Comparison of ENCODE assay signal across 7 mouse cellular contexts in the genomic region with DNA sequence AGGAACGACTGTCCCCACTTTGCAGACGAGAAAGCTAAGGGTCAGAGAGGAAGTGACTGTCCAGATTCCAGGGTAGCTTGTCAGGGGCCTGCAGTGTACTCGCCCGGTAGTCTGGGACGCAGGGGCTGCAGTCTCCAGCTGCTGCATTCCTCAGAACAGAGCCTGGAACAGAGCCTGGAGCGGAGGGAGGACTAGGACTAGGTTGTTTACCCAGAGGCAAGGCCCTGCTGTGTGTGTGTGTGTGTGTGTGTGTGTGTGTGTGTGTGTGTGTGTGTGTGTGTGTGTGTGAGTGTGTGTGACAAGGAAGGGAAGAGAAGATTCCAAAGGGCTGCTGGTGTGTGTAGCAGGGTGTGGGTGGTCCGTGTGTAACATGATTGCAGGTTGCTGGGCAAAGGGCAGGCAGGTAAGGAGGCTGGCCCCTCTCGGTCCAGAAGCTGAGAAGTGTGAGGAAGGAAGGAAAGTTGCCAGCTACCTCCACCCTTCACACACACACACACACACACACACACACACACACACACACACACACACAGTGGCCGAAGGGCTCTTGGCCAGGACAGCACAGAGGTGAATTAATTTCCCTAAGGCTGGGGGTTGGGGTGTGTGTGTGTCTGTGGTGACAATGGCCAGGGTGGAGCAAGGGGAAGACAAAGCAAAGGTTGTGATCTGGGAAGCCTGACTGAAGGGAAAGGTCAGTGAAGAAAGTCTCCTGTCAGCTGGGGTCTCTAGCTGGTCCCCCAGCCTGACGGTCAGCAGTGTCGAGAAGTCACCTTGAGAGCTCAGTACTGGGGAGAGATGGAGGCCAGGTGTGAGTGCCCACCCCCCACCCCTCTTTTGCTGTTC. TPM values are rescaled to one million over a fixed set of nuclear protein-coding genes. Genes with fewer than 3 reads are reported as not detected.
DNase-seq lines count a peak whose midpoint lies in the region; ATAC-seq and TF ChIP-seq lines count a peak whose summit lies in the region.

No protein-coding gene starts in this region.

- 0 out of 2 replicates have a peak overlapping the region, but pooled peaks have one; percentile 4 for H3K4me2 ChIP-seq in stomach, embryonic 14.5 days (replicated peaks; ENCODE audit: low read depth, low read length)

- DNase-seq in Muller cell, postnatal 12 days (ENCODE audit: inconsistent ontology term), result peak; percentile 75
- DNase-seq in heart, adult 18-20 months, result peak; percentile 81 to 84
- peak; percentile 86 for DNase-seq in kidney, adult 2 months
- DNase-seq in lung, adult 2 months, result peak; percentile 63

- H3K36me3 ChIP-seq in kidney, adult 2 months (ENCODE audit: control insufficient read depth, insufficient read depth, low read length), result no peaks in the 10 kb centered on the region
- no peaks in the 10 kb centered on the region; the same call in none of the 2 replicates for H3K36me3 ChIP-seq in stomach, embryonic 14.5 days (ENCODE audit: control insufficient read depth, insufficient read depth, low read length)

- H3K9me3 ChIP-seq in stomach, embryonic 14.5 days (ENCODE audit: control insufficient read depth, low read depth, low read length), result no peaks in the 10 kb centered on the region

- no peak overlapping the region for H3K9ac ChIP-seq in stomach, embryonic 14.5 days (replicated peaks; ENCODE audit: low read depth, low read length)

- peak; percentile 62 for ATAC-seq in stomach, embryonic 14.5 days (ENCODE audit: insufficient number of reproducible peaks, insufficient read depth, low FRiP score, low read depth)
- ATAC-seq in erythroid progenitor cell, adult 5-6 weeks (replicated peaks; ENCODE audit: low FRiP score, poor library complexity, severe bottlenecking), result no peak

- H3K27ac ChIP-seq in bone marrow macrophage, adult 2 months (ENCODE audit: insufficient read depth, low read depth, low read length), result peak overlapping the region; percentile 72
- H3K27ac ChIP-seq in kidney, adult 2 months (ENCODE audit: insufficient read depth, low read depth, low read length), result peak overlapping the region; percentile 94
- peak overlapping the region; percentile 87 for H3K27ac ChIP-seq in stomach, embryonic 14.5 days (ENCODE audit: low read length)

- H3K4me1 ChIP-seq in bone marrow macrophage, adult 2 months (ENCODE audit: control insufficient read depth, insufficient read depth, low read length), result peaks cover 57% of the 10 kb centered on the region
- H3K4me1 ChIP-seq in kidney, adult 2 months (ENCODE audit: control insufficient read depth, insufficient read depth, low read length), result peaks cover 24% of the 10 kb centered on the region
- H3K4me1 ChIP-seq in lung, adult 2 months (ENCODE audit: control insufficient read depth, insufficient read depth, low read length), result peaks cover 22% of the 10 kb centered on the region
- H3K4me1 ChIP-seq in stomach, embryonic 14.5 days (ENCODE audit: control insufficient read depth, insufficient read depth, low read length), result peaks cover 31% of the 10 kb centered on the region

- WGBS in kidney, adult 2 months, result 9% methylated on average over 10 of the region's 11 CpGs
- 17% methylated on average over 11 of the region's 11 CpGs for WGBS in lung, adult 2 months
- 18% methylated on average over 11 of the region's 11 CpGs for WGBS in stomach, embryonic 14.5 days

- H3K27me3 ChIP-seq in kidney, adult 2 months (replicated peaks; ENCODE audit: control insufficient read depth, insufficient read depth, low read length), result no peaks in the 10 kb centered on the region
- no peaks in the 10 kb centered on the region for H3K27me3 ChIP-seq in stomach, embryonic 14.5 days (ENCODE audit: control insufficient read depth, insufficient read depth, low read length)

- H3K4me3 ChIP-seq in bone marrow macrophage, adult 2 months (ENCODE audit: insufficient read depth, low read length), result no peak overlapping the region
- no peak overlapping the region for H3K4me3 ChIP-seq in kidney, adult 2 months (ENCODE audit: insufficient read depth, low read depth, low read length)
- no peak overlapping the region for H3K4me3 ChIP-seq in lung, adult 2 months (replicated peaks; ENCODE audit: extremely low read depth, low read depth, low read length)
- no peak overlapping the region for H3K4me3 ChIP-seq in stomach, embryonic 14.5 days (ENCODE audit: low read depth, low read length)

- TF ChIP-seq CTCF in bone marrow macrophage, adult 2 months (IDR thresholded peaks at IDR 0.05; ENCODE audit: low read depth, low read length), result no peak
- TF ChIP-seq CTCF in kidney, adult 2 months (conservative IDR thresholded peaks at IDR 0.05; ENCODE audit: insufficient read depth, insufficient read length, low read depth, low read length), result no peak
- no peak for TF ChIP-seq CTCF in lung, adult 2 months (IDR thresholded peaks at IDR 0.05; ENCODE audit: insufficient read depth, low read length)

- TF ChIP-seq POLR2A in bone marrow macrophage, adult 2 months (IDR thresholded peaks at IDR 0.05; ENCODE audit: borderline replicate concordance, low read depth, low read length), result no peak
- TF ChIP-seq POLR2A in kidney, adult 2 months (IDR thresholded peaks at IDR 0.05; ENCODE audit: low read depth, low read length), result no peak
- TF ChIP-seq POLR2A in lung, adult 2 months (IDR thresholded peaks at IDR 0.05; ENCODE audit: borderline replicate concordance, extremely low read depth, low read depth, low read length), result peak; percentile 34; the same call in 1 of the 2 replicates

RNA-seq across cellular contexts. Expression of a gene that starts 9.1 kb away (rescaled TPM):
- polyA plus RNA-seq in bone marrow macrophage, adult 2 months (2012; ENCODE audit: insufficient read depth, insufficient read length, missing spikeins), result 3.1 and 3.6 TPM in 2 replicates
- total RNA-seq in heart, adult 18-20 months (2021), result 1 to 10 TPM; 1.6 to 1.7 TPM
- 3.8 and 4.0 TPM in 2 replicates for polyA plus RNA-seq in kidney, adult 2 months (2012; rRNA removed)
- polyA plus RNA-seq in lung, adult 2 months (2012; rRNA removed), result 2.9 and 4.7 TPM in 2 replicates
- polyA plus RNA-seq in stomach, embryonic 14.5 days (2014; fragmentation: Nextera tagmentation; extraction: Ambion mirVana), result 7.3 and 9.1 TPM in 2 replicates
- 1.8 and 3.8 TPM in 2 replicates for total RNA-seq in erythroid progenitor cell, adult 5-6 weeks (2015; ENCODE audit: low replicate concordance)
- 5.9 and 13.0 TPM in 2 replicates for total RNA-seq in erythroid progenitor cell, adult 5-6 weeks (2017; ENCODE audit: low replicate concordance)

RNA-seq across cellular contexts. Expression of a gene that starts 25.3 kb away (rescaled TPM):
- polyA plus RNA-seq in bone marrow macrophage, adult 2 months (2012; ENCODE audit: insufficient read depth, insufficient read length, missing spikeins), result 43.7 and 44.3 TPM in 2 replicates
- total RNA-seq in heart, adult 18-20 months (2021), result 10 to 100 TPM; 20.0 to 21.5 TPM
- 24.9 and 26.4 TPM in 2 replicates for polyA plus RNA-seq in kidney, adult 2 months (2012; rRNA removed)
- 15.2 and 16.0 TPM in 2 replicates for polyA plus RNA-seq in lung, adult 2 months (2012; rRNA removed)
- polyA plus RNA-seq in stomach, embryonic 14.5 days (2014; fragmentation: Nextera tagmentation; extraction: Ambion mirVana), result 7.6 and 7.7 TPM in 2 replicates
- 7.5 and 14.1 TPM in 2 replicates for total RNA-seq in erythroid progenitor cell, adult 5-6 weeks (2015; ENCODE audit: low replicate concordance)
- total RNA-seq in erythroid progenitor cell, adult 5-6 weeks (2017; ENCODE audit: low replicate concordance), result 20.8 and 26.7 TPM in 2 replicates

RNA-seq across cellular contexts. Expression of a gene that starts 29.6 kb away (rescaled TPM):
- polyA plus RNA-seq in bone marrow macrophage, adult 2 months (2012; ENCODE audit: insufficient read depth, insufficient read length, missing spikeins), result 216 and 241 TPM in 2 replicates
- total RNA-seq in heart, adult 18-20 months (2021), result 10 to 100 TPM; 18.1 to 20.2 TPM
- 32.7 and 35.5 TPM in 2 replicates for polyA plus RNA-seq in kidney, adult 2 months (2012; rRNA removed)
- 26.4 and 31.7 TPM in 2 replicates for polyA plus RNA-seq in lung, adult 2 months (2012; rRNA removed)
- 1.7 and 2.3 TPM in 2 replicates for polyA plus RNA-seq in stomach, embryonic 14.5 days (2014; fragmentation: Nextera tagmentation; extraction: Ambion mirVana)
- total RNA-seq in erythroid progenitor cell, adult 5-6 weeks (2015; ENCODE audit: low replicate concordance), result 33.2 and 49.9 TPM in 2 replicates
- total RNA-seq in erythroid progenitor cell, adult 5-6 weeks (2017; ENCODE audit: low replicate concordance), result 9.2 and 22.3 TPM in 2 replicates

RNA-seq across cellular contexts. Expression of a gene that starts 39.8 kb away (rescaled TPM):
- 27.4 and 30.4 TPM in 2 replicates for polyA plus RNA-seq in bone marrow macrophage, adult 2 months (2012; ENCODE audit: insufficient read depth, insufficient read length, missing spikeins)
- 10 to 100 TPM; 28.6 to 41.4 TPM for total RNA-seq in heart, adult 18-20 months (2021)
- polyA plus RNA-seq in kidney, adult 2 months (2012; rRNA removed), result 119 and 130 TPM in 2 replicates
- polyA plus RNA-seq in lung, adult 2 months (2012; rRNA removed), result 41.1 and 46.5 TPM in 2 replicates
- 17.7 and 20.4 TPM in 2 replicates for polyA plus RNA-seq in stomach, embryonic 14.5 days (2014; fragmentation: Nextera tagmentation; extraction: Ambion mirVana)
- total RNA-seq in erythroid progenitor cell, adult 5-6 weeks (2015; ENCODE audit: low replicate concordance), result 13.4 and 21.6 TPM in 2 replicates
- total RNA-seq in erythroid progenitor cell, adult 5-6 weeks (2017; ENCODE audit: low replicate concordance), result 25.6 and 60.5 TPM in 2 replicates

RNA-seq across cellular contexts. Expression of a gene that starts 39.9 kb away (rescaled TPM):
- polyA plus RNA-seq in bone marrow macrophage, adult 2 months (2012; ENCODE audit: insufficient read depth, insufficient read length, missing spikeins), result 1.7 and 2.3 TPM in 2 replicates
- total RNA-seq in heart, adult 18-20 months (2021), result 10 to 100 TPM; 11.0 to 14.5 TPM
- polyA plus RNA-seq in kidney, adult 2 months (2012; rRNA removed), result 14.9 and 18.1 TPM in 2 replicates
- 11.0 and 17.2 TPM in 2 replicates for polyA plus RNA-seq in lung, adult 2 months (2012; rRNA removed)
- 2.5 TPM in 2 replicates for polyA plus RNA-seq in stomach, embryonic 14.5 days (2014; fragmentation: Nextera tagmentation; extraction: Ambion mirVana)
- total RNA-seq in erythroid progenitor cell, adult 5-6 weeks (2015; ENCODE audit: low replicate concordance), result 1.4 TPM in 1 of 2 replicates, not detected in the other
- total RNA-seq in erythroid progenitor cell, adult 5-6 weeks (2017; ENCODE audit: low replicate concordance), result 3.1 TPM in 1 of 2 replicates, not detected in the other
